Mouse (Mus musculus) forebrain, embryonic 11.5 days (tissue): ENCODE results near the gene Hspa4. TPM values are rescaled to one million over a fixed set of nuclear protein-coding genes. Genes with fewer than 3 reads are reported as not detected.

Experiments
- ATAC-seq: fragments of 200-750 bp; cut with Nextera tagmentation; replicated peaks from 2 replicates; pipeline ENCODE4 v1.8.0; 2017; ENCODE audit warnings: moderate TSS enrichment; ENCODE audit not compliant: low FRiP score
- DNase-seq: peaks from one replicate; pipeline ENCODE4 v3.0.0-alpha.2; 2017; ENCODE audit warnings: low spot score
- H3K27ac ChIP-seq: fragments of 300-500 bp; sonication (generic); 2 replicates; pipeline ENCODE4 v1.5.1; 2014; ENCODE audit warnings: low read depth, low read length
- H3K27me3 ChIP-seq: fragments of 300-500 bp; sonication (generic); 2 replicates; pipeline ENCODE4 v1.6.1; 2014; ENCODE audit warnings: mild to moderate bottlenecking, low read length, mixed read lengths; ENCODE audit not compliant: control insufficient read depth, insufficient read depth
- H3K36me3 ChIP-seq: fragments of 300-500 bp; sonication (generic); 2 replicates; pipeline ENCODE4 v1.6.1; 2014; ENCODE audit warnings: mild to moderate bottlenecking, low read length, moderate library complexity, mixed read lengths; ENCODE audit not compliant: control insufficient read depth, insufficient read depth
- H3K4me1 ChIP-seq: fragments of 300-500 bp; sonication (generic); replicated peaks from 2 replicates; pipeline ENCODE4 v1.6.1; 2014; ENCODE audit warnings: low read length, mixed read lengths; ENCODE audit not compliant: control insufficient read depth, insufficient read depth
- H3K4me2 ChIP-seq: fragments of 300-500 bp; sonication (generic); 2 replicates; pipeline ENCODE4 v1.6.1; 2014; ENCODE audit warnings: low read depth, mild to moderate bottlenecking, low read length, moderate library complexity, mixed read lengths; ENCODE audit not compliant: severe bottlenecking
- H3K4me3 ChIP-seq: fragments of 300-500 bp; sonication (generic); 2 replicates; pipeline ENCODE4 v1.5.1; 2014; ENCODE audit warnings: low read depth, low read length
- H3K9ac ChIP-seq: fragments of 300-500 bp; sonication (generic); 2 replicates; pipeline ENCODE4 v1.6.1; 2014; ENCODE audit warnings: low read length
- H3K9me3 ChIP-seq: fragments of 300-500 bp; sonication (generic); 2 replicates; pipeline ENCODE4 v1.6.1; 2016; ENCODE audit warnings: low read length, mixed read lengths; ENCODE audit not compliant: control insufficient read depth
- WGBS: fragments of 180-500 bp; shearing (Covaris S2); extraction: QIAGEN DNeasy Blood & Tissue Kit; methylation state at CpG from one replicate; pipeline ENCODE4 v1.1.7; 2014; 5-methylcytosine and 5-hydroxymethylcytosine counted together
- polyA plus RNA-seq: library from polyadenylated mRNA; unstranded; fragments of >200 nt; fragmentation: Nextera tagmentation; extraction: Ambion mirVana; gene quantifications from 2 replicates; pipeline ENCODE4 v1.2.1, GENCODE M21; 2014

The Hspa4 gene
- polyA plus RNA-seq, 1 experiment from 2014 or later = 129 TPM

- no peak overlapping the region for H3K27ac ChIP-seq
- 43% methylated on average over 7 of the region's 7 CpGs for WGBS
- ATAC-seq (no peak), DNase-seq (peak; percentile 86)
- H3K36me3 ChIP-seq = no peaks in the 10 kb centered on the region; the same call in 1 of the 2 replicates
- H3K4me2 ChIP-seq = no peak overlapping the region
- peaks cover 3% of the 10 kb centered on the region; the same call in 1 of the 2 replicates for H3K4me1 ChIP-seq
- H3K9ac ChIP-seq = no peak overlapping the region
- no peaks in the 10 kb centered on the region for H3K9me3 ChIP-seq
- no peaks in the 10 kb centered on the region for H3K27me3 ChIP-seq
- no peak overlapping the region for H3K4me3 ChIP-seq
Observed at GRCm38 (mm10) chr11:53254926-53255325, 45.3 kb downstream of the Hspa4 start.

DNA sequence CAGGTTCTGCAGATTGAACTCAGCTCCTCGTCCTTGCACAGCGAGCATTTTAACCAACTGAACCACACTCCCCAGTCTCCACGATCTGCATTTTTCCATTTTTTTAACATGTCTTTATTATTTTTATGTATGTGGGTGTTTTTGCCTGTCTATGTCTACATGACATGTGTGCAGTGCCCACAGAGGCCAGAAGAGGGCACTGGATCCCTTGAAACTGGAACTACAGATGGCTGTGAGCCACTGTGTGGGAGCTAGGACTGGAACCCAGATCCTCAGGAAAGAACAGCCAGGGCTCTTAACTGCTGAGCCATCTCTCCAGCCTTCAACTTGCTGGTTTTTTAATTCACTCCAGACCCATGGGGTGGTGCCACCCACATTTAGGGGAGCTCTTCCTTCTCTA is 45.8 kb downstream of the Hspa4 start:
- no peak overlapping the region for H3K4me3 ChIP-seq
- H3K9me3 ChIP-seq = no peaks in the 10 kb centered on the region
- no peak overlapping the region for H3K27ac ChIP-seq
- H3K4me1 ChIP-seq = peaks cover 3% of the 10 kb centered on the region; the same call in 1 of the 2 replicates
- H3K4me2 ChIP-seq = no peak overlapping the region
- WGBS = 93% methylated on average over 3 of the region's 3 CpGs
- H3K27me3 ChIP-seq = no peaks in the 10 kb centered on the region
- no peaks in the 10 kb centered on the region for H3K36me3 ChIP-seq
- no peak for ATAC-seq
- H3K9ac ChIP-seq = no peak overlapping the region
- DNase-seq = no peak

- H3K27ac ChIP-seq = peak overlapping the region; percentile 64
- H3K36me3 ChIP-seq = no peaks in the 10 kb centered on the region
- H3K9ac ChIP-seq = peak overlapping the region; percentile 16; the same call in 1 of the 2 replicates
- H3K9me3 ChIP-seq = no peaks in the 10 kb centered on the region
- H3K4me3 ChIP-seq = no peak overlapping the region
- DNase-seq = peak; percentile 53
- ATAC-seq = no peak; the same call in 1 of the 2 replicates
- no peaks in the 10 kb centered on the region for H3K27me3 ChIP-seq
- H3K4me2 ChIP-seq = no peak overlapping the region
- H3K4me1 ChIP-seq = peaks cover 3% of the 10 kb centered on the region; the same call in 1 of the 2 replicates
- 70% methylated on average over 12 of the region's 12 CpGs for WGBS
Observed at GRCm38 (mm10) chr11:53252186-53253119, 47.8 kb downstream of the Hspa4 start.

- Histone ChIP-seq H3K9ac (no peak overlapping the region), H3K27me3 (no peaks in the 10 kb centered on the region), H3K27ac (no peak overlapping the region), H3K4me2 (no peak overlapping the region), H3K36me3 (no peaks in the 10 kb centered on the region), H3K4me1 (peaks cover 3% of the 10 kb centered on the region; the same call in 1 of the 2 replicates), H3K9me3 (no peaks in the 10 kb centered on the region), H3K4me3 (no peak overlapping the region)
- 93% methylated on average over 14 of the region's 14 CpGs for WGBS
- ATAC-seq = no peak
- DNase-seq = peak; percentile 29
Observed at GRCm38 (mm10) chr11:53250796-53251195, 49.5 kb downstream of the Hspa4 start.

DNA sequence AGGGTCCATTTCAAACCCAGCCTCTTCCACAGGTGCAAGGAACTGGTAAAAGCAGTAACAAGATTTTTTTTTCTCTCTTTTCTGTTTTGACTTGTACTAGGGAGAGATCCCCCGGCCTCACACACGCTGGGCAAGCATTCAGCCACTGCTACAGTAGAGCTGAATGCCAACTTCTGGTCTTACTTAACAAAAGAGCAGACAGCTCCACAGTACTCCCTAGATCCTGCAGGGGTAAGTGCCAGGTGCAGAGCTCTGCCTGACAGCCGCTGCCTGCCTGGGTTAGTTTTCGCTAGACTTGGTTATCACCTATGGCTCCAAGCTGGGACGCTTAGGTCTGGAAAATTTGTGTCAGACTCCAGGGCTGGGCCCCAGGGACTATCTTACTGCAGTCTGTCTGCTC is 50.6 kb downstream of the Hspa4 start:
- H3K27me3 ChIP-seq = no peaks in the 10 kb centered on the region
- 84% methylated on average over 5 of the region's 5 CpGs for WGBS
- DNase-seq (no peak), ATAC-seq (no peak)
- peaks cover 3% of the 10 kb centered on the region; the same call in 1 of the 2 replicates for H3K4me1 ChIP-seq
- no peaks in the 10 kb centered on the region for H3K36me3 ChIP-seq
- H3K9me3 ChIP-seq = no peaks in the 10 kb centered on the region
- H3K4me2 ChIP-seq = no peak overlapping the region
- H3K9ac ChIP-seq = no peak overlapping the region
- H3K4me3 ChIP-seq = no peak overlapping the region
- no peak overlapping the region for H3K27ac ChIP-seq

- ATAC-seq = no peak
- no peaks in the 10 kb centered on the region for H3K36me3 ChIP-seq
- H3K4me2 ChIP-seq = no peak overlapping the region
- WGBS = 76% methylated on average over 2 of the region's 2 CpGs
- H3K27me3 ChIP-seq = no peaks in the 10 kb centered on the region
- no peak overlapping the region for H3K4me3 ChIP-seq
- no peak overlapping the region for H3K9ac ChIP-seq
- no peak for DNase-seq
- no peak overlapping the region for H3K27ac ChIP-seq
- no peaks in the 10 kb centered on the region for H3K9me3 ChIP-seq
- H3K4me1 ChIP-seq = no peaks in the 10 kb centered on the region
Observed at GRCm38 (mm10) chr11:53245561-53245960, 54.7 kb downstream of the Hspa4 start.

DNA sequence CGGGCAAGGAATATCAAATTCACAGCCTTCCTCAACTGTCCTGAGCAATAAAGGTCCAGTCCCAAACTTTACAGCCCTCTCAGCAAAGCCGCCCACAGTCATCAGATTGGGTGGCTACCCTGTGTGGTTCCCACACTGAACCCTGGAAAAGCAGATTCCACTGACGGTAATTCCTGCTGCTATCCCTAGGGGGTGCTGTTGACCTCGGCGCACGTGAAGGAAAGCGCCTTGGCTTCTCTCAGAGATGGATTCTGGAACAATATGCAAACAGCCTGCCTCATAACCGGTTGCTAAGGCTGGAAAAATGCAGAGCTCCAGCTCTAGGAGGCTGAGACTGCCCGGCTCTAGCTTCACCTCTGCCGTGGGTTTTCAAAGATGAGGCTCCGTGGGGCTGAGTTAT is 57.1 kb downstream of the Hspa4 start:
- H3K36me3 ChIP-seq = no peaks in the 10 kb centered on the region
- no peak overlapping the region for H3K4me2 ChIP-seq
- no peak overlapping the region for H3K4me3 ChIP-seq
- H3K9ac ChIP-seq = no peak overlapping the region
- no peaks in the 10 kb centered on the region for H3K27me3 ChIP-seq
- ATAC-seq = no peak
- DNase-seq = peak; percentile 62
- H3K9me3 ChIP-seq = no peaks in the 10 kb centered on the region
- no peaks in the 10 kb centered on the region for H3K4me1 ChIP-seq
- H3K27ac ChIP-seq = no peak overlapping the region
- 49% methylated on average over 11 of the region's 11 CpGs for WGBS

DNA sequence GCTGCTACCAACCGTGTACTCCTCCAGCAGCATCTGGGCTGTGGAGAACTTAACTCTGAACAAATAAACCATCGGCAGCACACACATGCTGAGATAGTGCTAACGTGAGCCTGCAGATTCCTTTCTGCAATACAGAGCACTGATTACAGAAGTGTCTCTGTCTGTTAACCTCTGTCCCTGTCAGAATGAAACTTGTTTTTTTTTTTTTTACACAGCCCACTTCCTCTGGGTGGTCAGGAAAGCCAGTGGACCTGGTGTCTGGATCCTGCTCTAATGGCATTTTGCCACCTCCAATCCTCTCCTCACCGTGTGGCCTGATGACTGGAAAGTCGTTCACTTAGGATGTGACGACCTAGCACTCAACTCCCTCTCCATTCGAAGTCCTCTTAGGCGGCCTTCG is 66.7 kb downstream of the Hspa4 start:
- Histone ChIP-seq H3K4me3 (no peak overlapping the region), H3K9ac (no peak overlapping the region), H3K27ac (no peak overlapping the region), H3K36me3 (no peaks in the 10 kb centered on the region), H3K4me2 (no peak overlapping the region), H3K27me3 (no peaks in the 10 kb centered on the region), H3K9me3 (no peaks in the 10 kb centered on the region), H3K4me1 (no peaks in the 10 kb centered on the region)
- no peak for ATAC-seq
- DNase-seq = no peak
- 88% methylated on average over 9 of the region's 9 CpGs for WGBS
